Mouse (Mus musculus): Measurements from ENCODE around the gene Timmdc1. TPM values are rescaled to one million over a fixed set of nuclear protein-coding genes. Genes with fewer than 3 reads are reported as not detected.

Timmdc1 gene
- 27.7 TPM for polyA plus RNA-seq (2015; fragmentation: Illumina TruSeq; extraction: RNeasy Lipid Tissue Mini Kit (QIAGEN cat#74804); ENCODE audit: low read depth, low replicate concordance)

GRCm38 (mm10) chr16:38522129-38523084, at the start of gene Timmdc1:
Gene Timmdc1, minus strand, starts transcription at chr16:38522663.

GRCm38 (mm10) chr16:38558221-38558748, 35.8 kb upstream of the Timmdc1 start, which contains the start of gene Tmem39a:
Gene Tmem39a, plus strand, starts transcription at chr16:38558698.

GRCm38 (mm10) chr16:38549479-38550396, 27.3 kb upstream of the Timmdc1 start, which contains the start of gene Poglut1:
Gene Poglut1, minus strand, starts transcription at chr16:38550258.

GRCm38 (mm10) chr16:38455511-38456418, 66.7 kb downstream of the Timmdc1 start, which contains the start of gene Cd80:
Gene Cd80, plus strand, starts transcription at chr16:38455561.

GRCm38 (mm10) chr16:38452442-38453202, 69.8 kb downstream of the Timmdc1 start, which contains the start of gene Adprh:
Gene Adprh, minus strand, starts transcription at chr16:38452703.

Other genes with a start within 250 kb of the Timmdc1 start
- not detected for gene Nr1i2, start 227.8 kb downstream of the Timmdc1 start, polyA plus RNA-seq (2015; fragmentation: Illumina TruSeq; extraction: RNeasy Lipid Tissue Mini Kit (QIAGEN cat#74804); ENCODE audit: low read depth, low replicate concordance)
- 1.4 TPM for gene Maats1, start 180.5 kb downstream of the Timmdc1 start, polyA plus RNA-seq (2015; fragmentation: Illumina TruSeq; extraction: RNeasy Lipid Tissue Mini Kit (QIAGEN cat#74804); ENCODE audit: low read depth, low replicate concordance)
- 300 TPM for gene Cox17, start 175.7 kb downstream of the Timmdc1 start, polyA plus RNA-seq (2015; fragmentation: Illumina TruSeq; extraction: RNeasy Lipid Tissue Mini Kit (QIAGEN cat#74804); ENCODE audit: low read depth, low replicate concordance)
- gene Gm21987, start 175.6 kb downstream of the Timmdc1 start, polyA plus RNA-seq (2015; fragmentation: Illumina TruSeq; extraction: RNeasy Lipid Tissue Mini Kit (QIAGEN cat#74804); ENCODE audit: low read depth, low replicate concordance): not detected
- gene Popdc2, start 160.5 kb downstream of the Timmdc1 start, polyA plus RNA-seq (2015; fragmentation: Illumina TruSeq; extraction: RNeasy Lipid Tissue Mini Kit (QIAGEN cat#74804); ENCODE audit: low read depth, low replicate concordance): 0.42 TPM
- 2.7 TPM for gene Pla1a, start 89.5 kb downstream of the Timmdc1 start, polyA plus RNA-seq (2015; fragmentation: Illumina TruSeq; extraction: RNeasy Lipid Tissue Mini Kit (QIAGEN cat#74804); ENCODE audit: low read depth, low replicate concordance)
- gene Adprh, start 70.0 kb downstream of the Timmdc1 start, polyA plus RNA-seq (2015; fragmentation: Illumina TruSeq; extraction: RNeasy Lipid Tissue Mini Kit (QIAGEN cat#74804); ENCODE audit: low read depth, low replicate concordance): 71.9 TPM
- 0.61 TPM for gene Cd80, start 67.1 kb downstream of the Timmdc1 start, polyA plus RNA-seq (2015; fragmentation: Illumina TruSeq; extraction: RNeasy Lipid Tissue Mini Kit (QIAGEN cat#74804); ENCODE audit: low read depth, low replicate concordance)
- gene Poglut1, start 27.6 kb upstream of the Timmdc1 start, polyA plus RNA-seq (2015; fragmentation: Illumina TruSeq; extraction: RNeasy Lipid Tissue Mini Kit (QIAGEN cat#74804); ENCODE audit: low read depth, low replicate concordance): 57.1 TPM
- gene Tmem39a, start 36.0 kb upstream of the Timmdc1 start, polyA plus RNA-seq (2015; fragmentation: Illumina TruSeq; extraction: RNeasy Lipid Tissue Mini Kit (QIAGEN cat#74804); ENCODE audit: low read depth, low replicate concordance): 15.3 TPM
- 10.4 TPM for gene Arhgap31, start 190.6 kb upstream of the Timmdc1 start, polyA plus RNA-seq (2015; fragmentation: Illumina TruSeq; extraction: RNeasy Lipid Tissue Mini Kit (QIAGEN cat#74804); ENCODE audit: low read depth, low replicate concordance)
- gene B4galt4, start 219.6 kb upstream of the Timmdc1 start, polyA plus RNA-seq (2015; fragmentation: Illumina TruSeq; extraction: RNeasy Lipid Tissue Mini Kit (QIAGEN cat#74804); ENCODE audit: low read depth, low replicate concordance): 21.3 TPM